Mouse (Mus musculus) G1E (cell line): ENCODE measurements around the gene Mindy2.

ENCODE experiments used
- CTCF ChIP-seq: IDR thresholded peaks from 2 replicates; pipeline ENCODE4 v1.5.1; 2012; ENCODE audit warnings: low read depth, low read length, inconsistent platforms, mixed read lengths
- GATA1 ChIP-seq: IDR thresholded peaks from 2 replicates; pipeline ENCODE4 v1.6.1; 2012; ENCODE audit warnings: borderline replicate concordance, low read length, inconsistent platforms, mixed read lengths
- GATA2 ChIP-seq: IDR thresholded peaks from 2 replicates; pipeline ENCODE4 v1.6.1; 2012; ENCODE audit warnings: low read depth, low read length, inconsistent platforms, borderline replicate concordance
- POLR2AphosphoS5 ChIP-seq: IDR thresholded peaks from 2 replicates; pipeline ENCODE4 v1.6.1; 2012; ENCODE audit warnings: low read depth, low read length, inconsistent platforms; ENCODE audit not compliant: insufficient replicate concordance
- TAL1 ChIP-seq: conservative IDR thresholded peaks from 2 replicates; pipeline ENCODE4 v1.6.1; 2012; ENCODE audit warnings: low read depth, low read length, inconsistent platforms, mixed read lengths

GRCm38 (mm10) chr9:70675961-70676360 is 19.0 kb upstream of the Mindy2 start:
- no peak for TF ChIP-seq CTCF
- TF ChIP-seq GATA1, result no peak
- no peak for TF ChIP-seq TAL1
- TF ChIP-seq POLR2AphosphoS5, result no peak
- TF ChIP-seq GATA2, result no peak
